Mouse (Mus musculus) forebrain, embryonic 11.5 days (tissue): ENCODE data around the gene Dguok. TPM values are rescaled to one million over a fixed set of nuclear protein-coding genes. Genes with fewer than 3 reads are reported as not detected.

Source experiments
- ATAC-seq: fragments of 200-750 bp; cut with Nextera tagmentation; replicated peaks from 2 replicates; pipeline ENCODE4 v1.8.0; 2017; ENCODE audit warnings: moderate TSS enrichment; ENCODE audit not compliant: low FRiP score
- DNase-seq: peaks from one replicate; pipeline ENCODE4 v3.0.0-alpha.2; 2017; ENCODE audit warnings: low spot score
- H3K27ac ChIP-seq: fragments of 300-500 bp; sonication (generic); 2 replicates; pipeline ENCODE4 v1.5.1; 2014; ENCODE audit warnings: low read depth, low read length
- H3K27me3 ChIP-seq: fragments of 300-500 bp; sonication (generic); 2 replicates; pipeline ENCODE4 v1.6.1; 2014; ENCODE audit warnings: mild to moderate bottlenecking, low read length, mixed read lengths; ENCODE audit not compliant: control insufficient read depth, insufficient read depth
- H3K36me3 ChIP-seq: fragments of 300-500 bp; sonication (generic); 2 replicates; pipeline ENCODE4 v1.6.1; 2014; ENCODE audit warnings: mild to moderate bottlenecking, low read length, moderate library complexity, mixed read lengths; ENCODE audit not compliant: control insufficient read depth, insufficient read depth
- H3K4me1 ChIP-seq: fragments of 300-500 bp; sonication (generic); replicated peaks from 2 replicates; pipeline ENCODE4 v1.6.1; 2014; ENCODE audit warnings: low read length, mixed read lengths; ENCODE audit not compliant: control insufficient read depth, insufficient read depth
- H3K4me2 ChIP-seq: fragments of 300-500 bp; sonication (generic); 2 replicates; pipeline ENCODE4 v1.6.1; 2014; ENCODE audit warnings: low read depth, mild to moderate bottlenecking, low read length, moderate library complexity, mixed read lengths; ENCODE audit not compliant: severe bottlenecking
- H3K4me3 ChIP-seq: fragments of 300-500 bp; sonication (generic); 2 replicates; pipeline ENCODE4 v1.5.1; 2014; ENCODE audit warnings: low read depth, low read length
- H3K9ac ChIP-seq: fragments of 300-500 bp; sonication (generic); 2 replicates; pipeline ENCODE4 v1.6.1; 2014; ENCODE audit warnings: low read length
- H3K9me3 ChIP-seq: fragments of 300-500 bp; sonication (generic); 2 replicates; pipeline ENCODE4 v1.6.1; 2016; ENCODE audit warnings: low read length, mixed read lengths; ENCODE audit not compliant: control insufficient read depth
- WGBS: fragments of 180-500 bp; shearing (Covaris S2); extraction: QIAGEN DNeasy Blood & Tissue Kit; methylation state at CpG from one replicate; pipeline ENCODE4 v1.1.7; 2014; 5-methylcytosine and 5-hydroxymethylcytosine counted together
- polyA plus RNA-seq: library from polyadenylated mRNA; unstranded; fragments of >200 nt; fragmentation: Nextera tagmentation; extraction: Ambion mirVana; gene quantifications from 2 replicates; pipeline ENCODE4 v1.2.1, GENCODE M21; 2014

Dguok gene
- polyA plus RNA-seq, 1 experiment from 2014 or later: 57.9 TPM

DNA sequence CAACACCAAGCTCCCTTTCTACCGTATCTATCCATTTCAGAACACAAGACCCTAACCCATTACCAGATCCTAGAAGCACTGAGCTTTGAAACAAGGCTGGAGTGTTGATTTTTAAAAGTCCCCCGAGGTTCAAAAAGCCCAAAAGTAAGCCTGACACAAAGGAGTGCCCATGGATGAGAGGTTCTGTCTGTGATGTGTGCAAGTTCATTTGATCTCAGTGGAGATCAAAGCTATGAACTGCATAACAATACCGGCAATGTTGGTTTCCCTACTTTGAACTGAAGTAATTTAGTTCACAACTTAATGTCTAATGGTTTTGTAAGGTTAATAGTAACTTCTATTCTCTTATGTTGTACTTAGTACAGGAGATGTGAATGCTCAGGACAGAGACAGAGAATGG, 69.5 kb downstream of the Dguok start:
- no peak for DNase-seq
- Histone ChIP-seq H3K9ac (no peak overlapping the region), H3K36me3 (no peaks in the 10 kb centered on the region), H3K27ac (no peak overlapping the region), H3K4me1 (peaks cover 27% of the 10 kb centered on the region), H3K4me3 (no peak overlapping the region), H3K27me3 (no peaks in the 10 kb centered on the region), H3K4me2 (no peak overlapping the region), H3K9me3 (no peaks in the 10 kb centered on the region)
- ATAC-seq: no peak
- WGBS: 87% methylated on average over 3 of the region's 3 CpGs

GRCm38 (mm10) chr6:83436547-83436946, 70.2 kb downstream of the Dguok start:
- WGBS: 80% methylated on average over 4 of the region's 4 CpGs
- H3K36me3 ChIP-seq: no peaks in the 10 kb centered on the region
- ATAC-seq (no peak), DNase-seq (no peak)
- no peaks in the 10 kb centered on the region for H3K27me3 ChIP-seq
- H3K4me1 ChIP-seq: peaks cover 23% of the 10 kb centered on the region
- no peak overlapping the region for H3K9ac ChIP-seq
- no peaks in the 10 kb centered on the region for H3K9me3 ChIP-seq
- H3K4me2 ChIP-seq: no peak overlapping the region
- H3K4me3 ChIP-seq: no peak overlapping the region
- no peak overlapping the region for H3K27ac ChIP-seq

DNA sequence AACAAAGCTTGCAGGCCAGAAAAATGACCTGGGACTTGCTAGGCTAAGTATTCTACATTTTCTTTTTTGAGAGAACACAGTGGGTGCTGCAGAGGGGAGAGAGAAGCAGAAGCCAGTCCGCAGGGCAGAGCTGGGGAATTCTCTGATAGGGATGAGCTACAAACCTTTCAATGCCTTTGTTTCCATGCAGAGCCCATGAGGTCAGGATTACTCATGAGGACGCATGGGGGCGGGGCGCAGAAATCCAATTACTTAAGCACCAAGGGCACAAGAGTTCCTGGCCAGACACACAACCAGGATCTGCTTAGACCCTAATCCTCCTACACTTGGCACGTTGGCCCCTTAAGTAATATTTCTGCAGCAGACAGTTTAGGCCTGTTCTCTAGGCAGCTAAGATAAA, 71.6 kb downstream of the Dguok start:
- Histone ChIP-seq H3K4me3 (no peak overlapping the region), H3K4me2 (0 out of 2 replicates have a peak overlapping the region, but pooled peaks have one; percentile 13), H3K9ac (peak overlapping the region; percentile 23; the same call in 1 of the 2 replicates), H3K27ac (no peak overlapping the region), H3K9me3 (no peaks in the 10 kb centered on the region), H3K4me1 (peaks cover 19% of the 10 kb centered on the region), H3K27me3 (no peaks in the 10 kb centered on the region), H3K36me3 (no peaks in the 10 kb centered on the region)
- ATAC-seq (0 out of 2 replicates have a peak, but pooled peaks have one; percentile 28), DNase-seq (peak; percentile 74)
- 13% methylated on average over 5 of the region's 5 CpGs for WGBS

DNA sequence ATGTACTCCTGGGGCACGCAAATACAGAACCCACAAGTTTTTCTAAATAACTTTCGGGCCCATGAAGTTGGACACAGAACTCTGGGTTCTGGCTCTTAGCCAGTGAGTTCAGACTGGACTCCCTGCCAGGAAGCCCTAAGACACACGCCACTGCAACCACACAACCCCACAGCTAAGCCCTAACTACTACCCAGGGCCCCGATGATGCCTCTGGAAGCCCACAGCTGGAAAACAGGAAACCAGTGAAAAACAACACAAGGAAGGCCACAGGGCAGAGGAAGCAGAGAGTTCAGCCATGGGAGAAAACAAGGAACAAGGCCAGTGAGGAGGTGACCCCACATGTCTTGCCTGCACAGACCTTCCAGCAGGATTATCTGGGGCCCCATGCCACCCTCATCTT, 73.2 kb downstream of the Dguok start:
- no peaks in the 10 kb centered on the region for H3K9me3 ChIP-seq
- no peak overlapping the region for H3K9ac ChIP-seq
- no peak overlapping the region for H3K4me3 ChIP-seq
- H3K27ac ChIP-seq: no peak overlapping the region
- H3K4me1 ChIP-seq: peaks cover 13% of the 10 kb centered on the region
- no peaks in the 10 kb centered on the region for H3K27me3 ChIP-seq
- ATAC-seq (no peak), DNase-seq (no peak)
- no peak overlapping the region for H3K4me2 ChIP-seq
- H3K36me3 ChIP-seq: no peaks in the 10 kb centered on the region
- 90% methylated on average over 4 of the region's 4 CpGs for WGBS

DNA sequence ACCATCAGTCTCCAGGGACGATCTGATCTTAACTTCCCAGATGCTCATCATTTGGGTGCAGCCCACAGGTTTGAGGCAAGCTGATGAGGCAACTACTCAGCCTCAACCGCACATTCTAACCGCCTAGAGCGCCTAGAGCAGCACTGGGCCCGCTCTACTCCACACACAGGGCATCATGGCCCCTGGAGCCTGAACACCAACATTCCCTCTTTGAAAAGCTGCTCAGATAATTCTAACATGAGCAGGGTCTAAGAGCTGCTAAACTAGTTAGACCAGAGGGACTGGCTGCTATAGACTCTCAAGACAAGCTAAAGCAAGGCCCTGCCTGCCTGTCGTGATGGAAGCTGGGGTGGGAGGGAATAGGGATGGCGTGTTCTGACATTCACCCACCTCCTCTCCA, 73.8 kb downstream of the Dguok start:
- Histone ChIP-seq H3K27me3 (no peaks in the 10 kb centered on the region), H3K27ac (no peak overlapping the region), H3K4me1 (peaks cover 18% of the 10 kb centered on the region), H3K4me3 (no peak overlapping the region), H3K36me3 (no peaks in the 10 kb centered on the region), H3K9me3 (no peaks in the 10 kb centered on the region), H3K9ac (no peak overlapping the region), H3K4me2 (no peak overlapping the region)
- ATAC-seq (no peak), DNase-seq (no peak)
- WGBS: 85% methylated on average over 7 of the region's 7 CpGs

Other genes starting within 250 kb of the Dguok start
- gene Mthfd2, start 181.1 kb downstream of the Dguok start, polyA plus RNA-seq: 48.0 and 48.1 TPM in 2 replicates
- gene Mob1a, start 181.0 kb downstream of the Dguok start, polyA plus RNA-seq: 69.7 TPM in 2 replicates
- gene Bola3, start 157.8 kb downstream of the Dguok start, polyA plus RNA-seq: 128 and 140 TPM in 2 replicates
- gene Tet3, start 47.9 kb downstream of the Dguok start, polyA plus RNA-seq: 49.9 and 56.0 TPM in 2 replicates
- gene Actg2, start 29.3 kb upstream of the Dguok start, polyA plus RNA-seq: 2.3 and 3.1 TPM in 2 replicates
- gene Stambp, start 65.8 kb upstream of the Dguok start, polyA plus RNA-seq: 20.5 and 21.6 TPM in 2 replicates
- gene Clec4f, start 149.2 kb upstream of the Dguok start, polyA plus RNA-seq: not detected in 2 replicates
- not detected in 2 replicates for gene Cd207, start 170.9 kb upstream of the Dguok start, polyA plus RNA-seq
- gene Vax2, start 204.3 kb upstream of the Dguok start, polyA plus RNA-seq: 0.21 and 0.60 TPM in 2 replicates
- not detected in 2 replicates for gene Atp6v1b1, start 236.0 kb upstream of the Dguok start, polyA plus RNA-seq